Mouse (Mus musculus): ENCODE measurements around the gene Ube3b.

DNA sequence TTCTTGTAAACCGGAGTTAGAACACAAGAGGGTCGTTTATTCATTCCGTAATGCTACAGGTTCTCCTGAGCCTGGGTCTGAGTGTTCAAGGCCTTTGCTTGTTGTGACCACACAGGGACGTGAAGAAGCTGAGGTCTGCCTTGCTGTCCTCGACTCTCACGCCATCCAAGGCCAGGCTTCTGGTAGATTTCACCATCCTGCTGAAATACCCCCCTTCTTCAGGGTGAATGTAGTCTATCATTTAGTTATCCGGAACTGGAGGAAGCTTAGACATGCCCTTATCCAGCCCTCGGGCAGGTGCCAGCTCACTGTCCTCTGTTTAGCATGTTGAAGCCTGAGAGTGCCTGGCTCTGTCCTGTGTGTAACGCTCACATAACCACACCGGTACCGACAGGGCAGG, 28.4 kb downstream of the Ube3b start:
- TF ChIP-seq CTCF (IDR thresholded peaks at IDR 0.05; ENCODE audit: control insufficient read depth, insufficient read depth, insufficient read length) (no peak), MYOD1 (IDR thresholded peaks at IDR 0.05; ENCODE audit: control insufficient read depth, insufficient read length, low read depth) (no peak), MAX (IDR thresholded peaks at IDR 0.05) (no peak), MYOG (IDR thresholded peaks at IDR 0.05; ENCODE audit: control insufficient read depth, extremely low read depth, insufficient read length) (no peak), CEBPB (IDR thresholded peaks at IDR 0.05; ENCODE audit: low read depth) (no peak), USF1 (IDR thresholded peaks at IDR 0.05; ENCODE audit: low read depth) (no peak)
